Mouse (Mus musculus) cerebellum, postnatal 14 days (tissue): ENCODE data around the gene Eif4e.

Source experiments
- DNase-seq, 2 experiments: peaks; one replicate each; pipeline ENCODE4 v3.0.0; 2021; ENCODE audit warnings: mixed read lengths in 2 of 2

Eif4e gene

DNA sequence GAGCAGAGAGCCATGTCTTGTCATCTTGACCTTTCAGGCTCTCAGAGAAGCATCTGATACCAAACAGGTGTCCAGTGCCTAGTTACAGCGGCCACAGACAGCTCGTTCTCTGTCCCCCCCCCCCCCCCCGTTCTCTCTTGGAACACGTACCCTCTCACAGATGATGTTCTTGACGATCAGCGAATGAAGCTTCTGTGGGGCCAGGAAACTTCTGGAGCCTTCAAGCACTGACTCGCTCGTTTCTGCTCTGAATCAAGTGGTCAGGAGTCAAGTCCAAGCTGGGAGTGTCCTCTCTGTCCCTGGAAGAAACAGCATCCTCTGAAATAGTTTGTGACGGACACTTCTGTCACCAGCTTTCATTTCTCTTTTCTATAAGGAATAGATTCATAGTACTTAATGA lies 62.0 kb downstream of the Eif4e start:
- no peak for DNase-seq

DNA sequence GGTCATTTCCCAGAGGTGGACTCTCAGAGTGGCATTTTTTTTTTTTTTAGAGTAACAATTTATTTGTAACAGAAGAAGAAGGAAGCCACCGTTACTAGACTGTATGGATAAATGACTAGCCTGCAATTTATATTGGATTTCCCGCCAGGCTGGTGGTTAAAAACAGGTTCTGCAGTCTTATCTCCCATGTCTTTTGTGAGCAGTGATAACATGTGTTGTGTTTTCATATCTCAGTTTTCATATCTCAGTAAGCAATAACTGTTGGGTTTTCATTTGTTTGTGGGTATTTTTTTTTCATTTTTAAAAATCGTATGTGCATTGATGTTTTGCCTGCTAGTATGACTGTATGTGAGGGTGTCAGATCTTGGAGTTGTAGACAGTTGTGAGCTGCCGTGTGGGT lies 65.0 kb downstream of the Eif4e start:
- DNase-seq: no peak

DNA sequence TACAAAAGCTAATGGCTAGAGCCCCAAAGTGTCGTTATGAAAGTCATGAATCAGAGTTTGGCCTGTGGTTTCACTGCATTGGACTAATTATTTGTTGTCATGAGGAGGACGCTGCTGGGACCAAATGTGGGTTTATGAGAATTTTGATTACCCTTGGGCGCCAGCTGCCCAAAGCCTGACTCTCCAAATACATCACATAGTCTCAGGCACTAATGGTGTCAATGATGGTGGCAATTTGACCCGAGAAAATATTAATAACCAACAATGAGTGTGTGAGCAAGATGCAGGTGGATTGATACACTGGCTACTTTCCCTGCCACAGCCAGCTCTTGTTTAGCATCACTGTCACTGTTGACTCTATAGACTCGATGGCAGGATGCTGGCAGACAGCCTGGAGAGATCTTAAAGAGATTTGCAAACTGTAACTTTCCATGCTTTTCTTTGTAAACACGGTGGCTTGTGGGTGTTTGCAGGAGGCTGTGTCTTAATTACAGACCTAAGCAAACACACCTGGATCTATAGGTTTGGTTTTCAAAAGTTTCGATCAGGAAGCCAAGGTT lies 65.9 kb downstream of the Eif4e start:
- DNase-seq: no peak

DNA sequence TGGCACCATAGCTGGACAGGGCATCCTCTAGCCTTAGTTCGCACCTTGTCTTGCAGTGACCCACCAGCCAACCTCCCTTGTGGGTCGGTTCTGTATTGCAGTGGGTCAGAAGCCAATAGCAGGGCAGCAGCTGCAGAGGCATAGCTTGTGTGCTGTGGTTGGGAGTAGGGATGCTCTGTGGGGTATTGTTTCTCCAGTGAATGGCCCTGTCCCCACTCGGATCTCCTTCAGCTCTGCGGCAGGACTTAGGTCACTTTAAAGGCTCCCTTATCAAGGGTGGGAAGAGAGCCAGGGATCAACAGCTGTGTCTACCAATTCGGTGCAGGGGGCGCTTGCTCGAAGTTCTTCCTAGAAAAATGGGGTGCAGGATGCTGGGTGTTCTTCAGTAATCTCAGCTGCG lies 67.2 kb downstream of the Eif4e start:
- no peak for DNase-seq

DNA sequence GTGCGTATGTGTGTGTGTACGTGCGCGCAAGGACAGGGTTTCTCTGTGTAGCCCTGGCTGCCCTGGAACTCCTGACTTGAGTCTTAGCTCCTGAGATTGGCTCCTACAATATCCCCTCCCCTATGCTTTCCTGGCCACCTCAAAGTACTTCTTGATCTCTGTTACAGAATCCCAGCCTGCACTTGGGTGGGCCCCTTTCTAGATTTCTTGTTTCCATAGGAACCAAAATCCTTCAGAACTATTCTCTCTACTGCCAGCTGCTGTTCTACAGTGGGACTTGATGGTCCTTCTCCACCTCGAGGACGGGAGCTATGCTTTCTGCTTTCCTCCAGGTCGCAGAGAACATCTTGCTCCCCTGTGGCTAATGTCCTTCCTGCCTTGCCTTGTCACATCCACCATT lies 67.9 kb downstream of the Eif4e start:
- DNase-seq: no peak

DNA sequence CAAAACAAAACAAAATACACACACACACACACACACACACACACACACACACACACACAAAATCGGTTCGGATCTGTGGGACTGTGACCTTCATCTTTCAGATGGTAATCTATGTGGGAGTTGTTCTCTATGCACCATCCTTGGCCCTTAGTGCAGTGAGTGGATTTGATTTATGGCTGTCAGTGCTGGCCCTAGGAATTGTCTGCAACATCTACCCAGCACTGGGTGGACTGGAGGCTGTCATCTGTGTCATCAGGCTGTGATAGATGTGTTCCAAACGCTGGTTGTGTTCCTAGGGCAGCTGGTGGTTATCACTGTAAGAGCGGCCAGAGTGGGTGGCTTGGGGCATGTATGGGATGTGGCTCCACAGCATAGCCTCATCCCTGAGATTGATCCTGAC lies 75.1 kb downstream of the Eif4e start:
- no peak for DNase-seq

DNA sequence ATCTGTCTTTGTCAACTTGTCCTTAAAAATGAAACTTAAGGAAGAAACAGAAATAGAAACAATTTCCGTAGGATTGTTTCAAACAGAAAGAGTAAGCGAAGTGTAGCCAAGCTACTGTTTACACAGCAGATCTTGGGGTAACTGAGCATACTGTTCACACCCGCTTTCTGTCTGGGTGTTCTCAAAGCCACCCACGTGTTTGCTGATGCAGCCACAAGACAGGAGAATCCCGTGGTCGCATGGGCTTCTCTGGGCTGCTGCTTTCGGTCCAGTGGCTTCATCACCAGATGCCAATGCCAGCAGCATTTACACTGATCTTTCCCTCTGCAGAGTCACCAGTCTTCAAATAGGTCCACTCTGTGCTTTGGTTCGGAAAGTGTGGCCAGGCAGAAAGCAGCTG lies 79.2 kb downstream of the Eif4e start:
- no peak for DNase-seq

DNA sequence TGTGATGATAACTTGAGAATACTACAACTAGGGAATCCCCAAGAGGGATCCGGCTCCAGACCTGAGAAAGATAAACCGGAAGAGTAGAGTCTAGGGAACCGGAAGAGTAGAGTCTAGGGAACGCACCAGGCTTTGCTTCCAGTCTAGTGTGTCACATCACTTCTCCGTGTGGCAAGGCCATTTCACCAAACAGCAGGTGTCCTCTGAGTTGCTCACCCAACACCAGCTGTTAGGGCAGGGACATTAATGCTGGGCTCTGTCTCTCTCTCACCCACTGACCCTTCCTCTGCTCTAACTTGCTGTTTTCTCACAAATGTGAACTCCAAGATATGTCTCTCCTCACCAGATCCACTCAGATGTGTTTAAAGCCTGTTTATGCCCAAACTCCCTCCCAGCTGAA lies 82.7 kb downstream of the Eif4e start:
- no peak for DNase-seq
